In genomic region chr1:134962053-134962803, GRCm38 (mm10) we compare ENCODE assay signal across 1 mouse cellular context.
TF ChIP-seq lines count a peak whose summit lies in the region.

Gene Ube2t (plus strand): TSS chr1:134962565.

TF ChIP-seq in MEL, 35 proteins besides CTCF, POLR2A, EP300 and RAD21 (continued from another document):
- TF ChIP-seq CHD1 (IDR thresholded peaks at IDR 0.05; ENCODE audit: low read depth, low read length) (no peak), NRF1 (IDR thresholded peaks at IDR 0.05; ENCODE audit: insufficient read depth, low read depth, low read length, poor library complexity, severe bottlenecking) (peak; percentile 74), ZKSCAN1 (IDR thresholded peaks at IDR 0.05; ENCODE audit: low read depth, low read length) (no peak), MEF2A (IDR thresholded peaks at IDR 0.05; ENCODE audit: extremely low read depth, insufficient replicate concordance, low read depth, low read length, poor library complexity, severe bottlenecking) (no peak)
